22 mouse cellular contexts compared by ENCODE assay signal in the genomic region with DNA sequence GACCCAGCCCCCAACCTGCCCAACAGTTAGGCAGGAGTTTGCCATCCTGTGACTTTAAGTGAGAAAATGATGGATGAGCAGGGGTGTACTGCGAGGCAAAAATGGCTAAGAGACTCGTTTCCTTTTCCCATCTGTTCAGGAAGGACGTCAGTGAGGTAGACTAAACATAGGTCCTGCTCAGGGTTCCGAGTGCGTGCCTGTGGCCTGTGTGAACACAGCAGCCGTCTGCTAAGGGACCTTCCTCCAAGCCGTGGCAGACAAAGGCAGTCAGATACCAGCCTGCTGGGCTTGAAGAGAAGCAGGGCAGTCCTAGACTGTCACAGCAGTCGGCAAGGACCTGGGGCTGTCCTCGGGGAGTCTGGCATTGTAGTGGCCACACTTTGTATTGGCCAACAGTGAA. TPM values are rescaled to one million over a fixed set of nuclear protein-coding genes. Genes with fewer than 3 reads are reported as not detected.
DNase-seq lines count a peak whose midpoint lies in the region; ATAC-seq and TF ChIP-seq lines count a peak whose summit lies in the region.
"Had no signal": no experiment of that assay in that cellular context is flagged by ENCODE, and none has a peak within 500 bp of the region (broad histone marks: within the 10 kb centered on the region; RNA-seq: fewer than 3 reads in every experiment).

No protein-coding gene starts in this region.

- H3K4me1 ChIP-seq in heart, embryonic 11.5 days (ENCODE audit: control insufficient read depth, insufficient read depth, low read length): peaks cover 11% of the 10 kb centered on the region
- peaks cover 8% of the 10 kb centered on the region for H3K4me1 ChIP-seq in embryonic facial prominence, embryonic 11.5 days (ENCODE audit: control insufficient read depth, insufficient read depth, low read length)
- H3K4me1 ChIP-seq in hindbrain, embryonic 14.5 days (replicated peaks; ENCODE audit: control insufficient read depth, insufficient read depth, low read length): no peaks in the 10 kb centered on the region

- H3K9ac ChIP-seq in heart, embryonic 11.5 days (ENCODE audit: low read depth, low read length): no peak overlapping the region
- H3K9ac ChIP-seq in embryonic facial prominence, embryonic 11.5 days (replicated peaks; ENCODE audit: low read length): no peak overlapping the region
- no peak overlapping the region for H3K9ac ChIP-seq in hindbrain, embryonic 14.5 days
- H3K9ac ChIP-seq: embryonic facial prominence, embryonic 13.5 days; liver, postnatal 0 days; neural tube, embryonic 12.5 days had no signal

- no peak for TF ChIP-seq CTCF in layer of hippocampus, adult 2 months (conservative IDR thresholded peaks at IDR 0.05)

- no peak overlapping the region for H3K27ac ChIP-seq in heart, embryonic 11.5 days (ENCODE audit: low read depth, low read length)
- no peak overlapping the region for H3K27ac ChIP-seq in layer of hippocampus, adult 2 months
- no peak overlapping the region for H3K27ac ChIP-seq in embryonic facial prominence, embryonic 11.5 days (replicated peaks; ENCODE audit: low read depth, low read length)
- H3K27ac ChIP-seq in hindbrain, embryonic 14.5 days: 0 out of 2 replicates have a peak overlapping the region, but pooled peaks have one; percentile 20
- H3K27ac ChIP-seq: embryonic facial prominence, embryonic 13.5 days; midbrain, embryonic 10.5 days; neural tube, embryonic 12.5 days had no signal

- H3K9me3 ChIP-seq in heart, embryonic 11.5 days (replicated peaks; ENCODE audit: control insufficient read depth, low read length): no peaks in the 10 kb centered on the region
- no peaks in the 10 kb centered on the region for H3K9me3 ChIP-seq in embryonic facial prominence, embryonic 11.5 days (replicated peaks; ENCODE audit: control insufficient read depth, low read length)
- no peaks in the 10 kb centered on the region for H3K9me3 ChIP-seq in hindbrain, embryonic 14.5 days (ENCODE audit: control insufficient read depth, low read length)
- H3K9me3 ChIP-seq: embryonic facial prominence, embryonic 13.5 days; midbrain, embryonic 10.5 days; neural tube, embryonic 12.5 days had no signal

- H3K36me3 ChIP-seq in heart, embryonic 11.5 days (ENCODE audit: control insufficient read depth, insufficient read depth, low read length): no peaks in the 10 kb centered on the region
- H3K36me3 ChIP-seq in embryonic facial prominence, embryonic 11.5 days (replicated peaks; ENCODE audit: control insufficient read depth, insufficient read depth, low read depth, low read length): no peaks in the 10 kb centered on the region
- no peaks in the 10 kb centered on the region for H3K36me3 ChIP-seq in hindbrain, embryonic 14.5 days (replicated peaks; ENCODE audit: control insufficient read depth, insufficient read depth)
- H3K36me3 ChIP-seq: embryonic facial prominence, embryonic 13.5 days; midbrain, embryonic 10.5 days; neural tube, embryonic 12.5 days had no signal

- no peak overlapping the region for H3K4me3 ChIP-seq in heart, embryonic 11.5 days (ENCODE audit: low read depth, low read length)
- H3K4me3 ChIP-seq in layer of hippocampus, adult 2 months: peak overlapping the region; percentile 20; the same call in 1 of the 2 replicates
- no peak overlapping the region for H3K4me3 ChIP-seq in embryonic facial prominence, embryonic 11.5 days (ENCODE audit: low read depth, low read length)
- H3K4me3 ChIP-seq in hindbrain, embryonic 14.5 days (replicated peaks; ENCODE audit: low read length): no peak overlapping the region
- H3K4me3 ChIP-seq: embryonic facial prominence, embryonic 13.5 days; midbrain, embryonic 10.5 days; neural tube, embryonic 12.5 days had no signal

- peaks cover 49% of the 10 kb centered on the region for H3K27me3 ChIP-seq in heart, embryonic 11.5 days (ENCODE audit: control insufficient read depth, insufficient read depth, low read length)
- peaks cover 21% of the 10 kb centered on the region for H3K27me3 ChIP-seq in embryonic facial prominence, embryonic 11.5 days (ENCODE audit: control insufficient read depth, insufficient read depth, low read length)
- peaks cover 56% of the 10 kb centered on the region for H3K27me3 ChIP-seq in hindbrain, embryonic 14.5 days (ENCODE audit: control insufficient read depth, insufficient read depth, low read length)

- ATAC-seq in heart, embryonic 11.5 days (replicated peaks; ENCODE audit: insufficient number of reproducible peaks, low FRiP score, low TSS enrichment): no peak
- ATAC-seq in embryonic facial prominence, embryonic 11.5 days (replicated peaks; ENCODE audit: insufficient number of reproducible peaks, low FRiP score, low TSS enrichment, low read depth): 0 out of 2 replicates have a peak, but pooled peaks have one; percentile 7
- ATAC-seq in hindbrain, embryonic 14.5 days (ENCODE audit: low FRiP score): no peak
- ATAC-seq: liver, postnatal 0 days had no signal

- 4% methylated on average over 9 of the region's 9 CpGs for WGBS in heart, embryonic 11.5 days (ENCODE audit: insufficient replicate concordance)
- WGBS in embryonic facial prominence, embryonic 11.5 days: 26% methylated on average over 9 of the region's 9 CpGs
- 39% methylated on average over 9 of the region's 9 CpGs for WGBS in hindbrain, embryonic 14.5 days

- no peak for DNase-seq in heart, postnatal 4 days
- DNase-seq in layer of hippocampus, adult 2 months (ENCODE audit: low spot score in 2 of 2): no peak
- DNase-seq in layer of hippocampus, adult 9-10 months (ENCODE audit: low spot score): no peak
- no peak for DNase-seq in embryonic facial prominence, embryonic 11.5 days (ENCODE audit: low spot score)
- no peak for DNase-seq in hindbrain, embryonic 14.5 days (ENCODE audit: low spot score)
- no peak for DNase-seq in gastrocnemius, postnatal 10 days
- DNase-seq in adrenal gland, postnatal 25 days: no peak
- DNase-seq: adrenal gland, adult 8-10 months; cerebellum, adult 11 months; gastrocnemius, postnatal 14 days; kidney, adult 2 months; kidney, postnatal 25 days; liver; liver, postnatal 0 days; right cerebral cortex, postnatal 14 days; thymus, postnatal 14 days had no signal

- peak overlapping the region; percentile 7 for H3K4me2 ChIP-seq in heart, embryonic 11.5 days
- H3K4me2 ChIP-seq in embryonic facial prominence, embryonic 11.5 days (ENCODE audit: low read depth, low read length): no peak overlapping the region
- H3K4me2 ChIP-seq in hindbrain, embryonic 14.5 days (replicated peaks): no peak overlapping the region
- H3K4me2 ChIP-seq: embryonic facial prominence, embryonic 13.5 days; neural tube, embryonic 12.5 days had no signal

RNA-seq across cellular contexts. Expression of a gene that starts 8.4 kb away (rescaled TPM):
- 4.0 and 4.2 TPM in 2 replicates for polyA plus RNA-seq in heart, embryonic 11.5 days (2014; fragmentation: Nextera tagmentation; extraction: Ambion mirVana)
- total RNA-seq in heart, postnatal 4 days (2021): 10 to 100 TPM in 1 of 2 experiments, 1 to 10 TPM in 1; 8.7 to 10.1 TPM
- 1 to 10 TPM; 4.2 to 5.2 TPM for total RNA-seq in layer of hippocampus, adult 2 months (2021)
- polyA plus RNA-seq in embryonic facial prominence, embryonic 11.5 days (2014; fragmentation: Nextera tagmentation; extraction: Ambion mirVana): 9.3 and 10.6 TPM in 2 replicates
- 2.3 and 2.9 TPM in 2 replicates for polyA plus RNA-seq in hindbrain, embryonic 14.5 days (2014; fragmentation: Nextera tagmentation; extraction: Ambion mirVana)
- 1 to 10 TPM; 1.8 to 2.6 TPM for total RNA-seq in gastrocnemius, postnatal 10 days (2021)
- total RNA-seq in adrenal gland, postnatal 25 days (2021): 7.3 and 8.1 TPM in 2 replicates
- total RNA-seq: hematopoietic stem cell, adult 5-6 weeks; monocyte, adult 5-6 weeks had no signal
- polyA plus RNA-seq: liver, postnatal 0 days had no signal
